Mouse (Mus musculus): ENCODE measurements at regions not wholly inside any gene's neighbourhood (a gene's known extent, or its start where the extent isn't known, plus 50 kb on each side); places are given as distances from the start of the nearest gene placed in this dataset.

- TF ChIP-seq CTCF (IDR thresholded peaks at IDR 0.05; ENCODE audit: low read depth, low read length) (no peak), POLR2AphosphoS5 (IDR thresholded peaks at IDR 0.05; ENCODE audit: insufficient replicate concordance, low read depth, low read length) (no peak), TAL1 (conservative IDR thresholded peaks at IDR 0.05; ENCODE audit: low read depth, low read length) (no peak), GATA2 (IDR thresholded peaks at IDR 0.05; ENCODE audit: borderline replicate concordance, low read depth, low read length) (no peak)
Observed at GRCm38 (mm10) chr14:120149341-120149741, 107.1 kb upstream of the Oxgr1 start.

Data from G1E (cell line).